Mouse (Mus musculus): ENCODE results near the gene Kcnma1. TPM values are rescaled to one million over a fixed set of nuclear protein-coding genes. Genes with fewer than 3 reads are reported as not detected.

The Kcnma1 gene
- polyA plus RNA-seq, 1 experiment from 2014 or later, result 0.31 TPM

DNA sequence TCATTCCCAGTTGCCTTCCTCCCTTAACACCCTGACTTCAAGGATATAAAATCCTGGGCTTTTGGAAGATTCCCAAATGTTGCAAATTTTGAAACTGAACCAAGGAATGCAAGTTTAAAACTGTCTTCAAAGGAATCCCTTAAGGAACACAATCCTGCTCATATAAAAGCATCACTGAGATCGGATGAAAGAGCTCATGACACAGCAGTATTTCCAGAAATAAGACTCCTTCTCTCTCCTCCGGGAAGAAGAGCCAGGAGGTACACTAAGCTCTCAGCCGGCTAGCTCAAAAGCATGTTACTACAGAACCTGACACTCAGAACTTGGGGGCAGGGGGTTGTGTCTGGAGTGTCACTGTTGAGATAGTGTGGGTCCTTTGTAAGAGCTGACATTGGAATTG is 325.8 kb downstream of the Kcnma1 start:
- H3K27ac ChIP-seq (replicated peaks in 1 of 2; ENCODE audit: control insufficient read depth in 1 of 2, insufficient read depth in 1 of 2, low read depth in 2 of 2, low read length in 2 of 2), result no peak overlapping the region
- no peak overlapping the region for H3K9ac ChIP-seq (ENCODE audit: low read length)
- no peak overlapping the region for H3K4me3 ChIP-seq (ENCODE audit: control insufficient read depth in 1 of 2, insufficient read depth in 1 of 2, low read depth in 1 of 2, low read length in 2 of 2)
- WGBS, result 66% methylated on average over 3 of the region's 3 CpGs
- H3K36me3 ChIP-seq (ENCODE audit: control insufficient read depth, insufficient read depth, low read length), result no peaks in the 10 kb centered on the region
- H3K4me2 ChIP-seq (ENCODE audit: low read length), result no peak overlapping the region
- peaks cover 95% of the 10 kb centered on the region for H3K27me3 ChIP-seq (ENCODE audit: control insufficient read depth, insufficient read depth, low read length)
- no peaks in the 10 kb centered on the region for H3K9me3 ChIP-seq (ENCODE audit: control insufficient read depth, low read length)
- H3K4me1 ChIP-seq (ENCODE audit: control insufficient read depth in 2 of 2, insufficient read depth in 2 of 2, low read length in 2 of 2), result no peaks in the 10 kb centered on the region
- no peak for ATAC-seq (ENCODE audit: insufficient number of reproducible peaks, insufficient read depth, low FRiP score, low read depth)

DNA sequence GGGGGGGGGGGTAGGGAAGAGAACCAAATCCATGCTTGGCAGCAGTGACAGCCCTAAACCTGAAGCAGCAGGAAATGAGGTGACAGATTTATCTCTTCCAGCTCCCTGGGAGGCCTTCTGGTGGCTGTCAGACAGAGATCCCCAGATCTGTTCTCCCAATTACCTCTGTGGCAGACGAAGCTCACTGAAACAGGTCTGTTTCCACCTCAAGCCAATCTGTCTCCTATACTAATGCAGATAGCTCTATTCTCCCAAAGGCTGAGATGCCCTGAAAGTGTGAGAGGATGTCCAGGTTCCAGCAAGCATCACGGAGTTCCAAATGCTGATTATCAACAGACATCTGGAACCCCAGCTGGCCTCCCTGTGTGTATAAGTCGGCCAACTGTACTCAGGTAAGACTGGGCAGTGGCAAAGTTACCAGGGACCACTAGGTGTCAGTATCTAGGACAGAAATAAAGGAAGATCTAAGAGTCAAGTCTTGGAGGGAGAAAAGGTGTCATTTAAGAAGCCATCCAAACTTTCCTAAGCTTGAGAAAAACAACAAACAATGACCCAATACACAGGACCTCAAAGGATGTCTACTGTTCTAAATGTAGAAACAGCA is 329.7 kb downstream of the Kcnma1 start:
- 19% methylated on average over 3 of the region's 3 CpGs for WGBS
- Histone ChIP-seq H3K36me3 (ENCODE audit: control insufficient read depth, insufficient read depth, low read length) (no peaks in the 10 kb centered on the region), H3K27me3 (ENCODE audit: control insufficient read depth, insufficient read depth, low read length) (peaks cover 86% of the 10 kb centered on the region), H3K4me2 (ENCODE audit: low read length) (no peak overlapping the region), H3K9me3 (ENCODE audit: control insufficient read depth, low read length) (0 out of 2 replicates have a peak, but pooled peaks cover under 1% of the 10 kb centered on the region), H3K4me1 (ENCODE audit: control insufficient read depth in 2 of 2, insufficient read depth in 2 of 2, low read length in 2 of 2) (peaks cover 0 to 8% of the 10 kb centered on the region in 2 experiments; a peak in 1 of 4 replicates), H3K27ac (replicated peaks in 1 of 2; ENCODE audit: control insufficient read depth in 1 of 2, insufficient read depth in 1 of 2, low read depth in 2 of 2, low read length in 2 of 2) (no peak overlapping the region), H3K4me3 (ENCODE audit: control insufficient read depth in 1 of 2, insufficient read depth in 1 of 2, low read depth in 1 of 2, low read length in 2 of 2) (no peak overlapping the region), H3K9ac (ENCODE audit: low read length) (no peak overlapping the region)
- no peak for ATAC-seq (ENCODE audit: insufficient number of reproducible peaks, insufficient read depth, low FRiP score, low read depth)

DNA sequence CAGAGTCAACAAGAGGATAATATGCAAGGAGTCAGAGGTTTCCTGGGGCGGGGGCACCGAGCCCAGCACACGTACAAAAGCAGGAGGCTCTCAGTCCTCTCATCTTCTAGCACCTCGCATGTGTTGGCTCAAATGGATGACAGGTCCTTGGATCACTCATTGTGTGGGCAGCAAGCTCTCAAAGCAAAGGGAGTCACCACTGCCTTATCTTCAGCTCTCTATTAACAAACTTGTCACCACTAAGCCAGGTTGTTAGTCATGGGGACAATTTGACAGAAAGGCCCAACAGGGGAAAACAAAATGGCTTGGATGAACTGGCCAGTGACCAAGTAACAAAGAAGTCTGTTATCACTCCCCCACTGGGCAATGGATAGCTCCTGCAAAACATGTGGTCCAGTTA is 331.5 kb downstream of the Kcnma1 start:
- peaks cover 86% of the 10 kb centered on the region for H3K27me3 ChIP-seq (ENCODE audit: control insufficient read depth, insufficient read depth, low read length)
- H3K4me1 ChIP-seq (ENCODE audit: control insufficient read depth in 2 of 2, insufficient read depth in 2 of 2, low read length in 2 of 2), result peaks cover 0 to 8% of the 10 kb centered on the region in 2 experiments; a peak in 1 of 4 replicates
- no peak overlapping the region for H3K27ac ChIP-seq (replicated peaks in 1 of 2; ENCODE audit: control insufficient read depth in 1 of 2, insufficient read depth in 1 of 2, low read depth in 2 of 2, low read length in 2 of 2)
- H3K4me3 ChIP-seq (ENCODE audit: control insufficient read depth in 1 of 2, insufficient read depth in 1 of 2, low read depth in 1 of 2, low read length in 2 of 2), result no peak overlapping the region
- peak; percentile 78 for ATAC-seq (ENCODE audit: insufficient number of reproducible peaks, insufficient read depth, low FRiP score, low read depth)
- no peak overlapping the region for H3K4me2 ChIP-seq (ENCODE audit: low read length)
- H3K9ac ChIP-seq (ENCODE audit: low read length), result no peak overlapping the region
- no peaks in the 10 kb centered on the region for H3K36me3 ChIP-seq (ENCODE audit: control insufficient read depth, insufficient read depth, low read length)
- 5% methylated on average over 4 of the region's 4 CpGs for WGBS
- 0 out of 2 replicates have a peak, but pooled peaks cover 3% of the 10 kb centered on the region for H3K9me3 ChIP-seq (ENCODE audit: control insufficient read depth, low read length)

DNA sequence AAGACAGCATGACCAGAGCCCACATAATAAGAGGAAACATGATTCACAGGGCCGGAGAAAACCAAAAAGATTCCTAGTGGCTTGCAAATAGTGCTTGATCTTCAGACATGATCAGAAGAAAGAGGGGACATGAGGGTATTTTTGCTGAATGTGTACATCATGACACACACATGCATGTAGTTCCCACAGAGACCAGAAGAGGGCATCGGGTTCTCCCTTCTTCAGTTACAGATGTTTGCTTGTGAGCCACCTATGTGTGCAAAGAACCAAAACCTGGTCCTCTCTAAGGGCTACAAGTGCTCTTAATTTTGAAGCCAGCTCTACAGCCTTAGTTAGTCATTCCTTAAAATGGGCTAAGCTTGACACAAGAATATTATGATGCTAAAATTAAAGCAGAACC is 334.9 kb downstream of the Kcnma1 start:
- 64% methylated on average over 2 of the region's 2 CpGs for WGBS
- peaks cover 87% of the 10 kb centered on the region for H3K27me3 ChIP-seq (ENCODE audit: control insufficient read depth, insufficient read depth, low read length)
- no peak for ATAC-seq (ENCODE audit: insufficient number of reproducible peaks, insufficient read depth, low FRiP score, low read depth)

DNA sequence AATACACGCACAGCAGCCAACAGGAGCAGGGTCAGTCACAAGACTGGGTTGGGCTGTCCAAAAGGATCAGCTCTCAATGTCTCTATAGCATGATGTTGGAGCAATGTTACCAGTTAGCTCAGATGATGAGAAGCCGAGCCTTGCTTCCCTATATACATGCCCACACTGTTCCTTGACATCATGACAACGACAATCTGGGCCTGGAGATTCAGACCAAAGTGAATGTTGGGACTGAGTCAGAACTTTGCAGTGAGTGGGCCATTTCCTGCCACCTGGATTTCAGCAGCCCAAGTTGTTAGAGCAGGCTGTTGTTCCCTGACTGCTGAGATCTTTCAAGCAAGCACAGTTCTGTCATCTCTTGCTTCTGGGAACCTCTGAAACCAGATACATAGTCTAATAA is 347.9 kb downstream of the Kcnma1 start:
- Histone ChIP-seq H3K4me1 (ENCODE audit: control insufficient read depth in 2 of 2, insufficient read depth in 2 of 2, low read length in 2 of 2) (no peaks in the 10 kb centered on the region), H3K4me2 (ENCODE audit: low read length) (no peak overlapping the region), H3K9me3 (ENCODE audit: control insufficient read depth, low read length) (peaks cover 9% of the 10 kb centered on the region), H3K9ac (ENCODE audit: low read length) (no peak overlapping the region), H3K27ac (replicated peaks in 1 of 2; ENCODE audit: control insufficient read depth in 1 of 2, insufficient read depth in 1 of 2, low read depth in 2 of 2, low read length in 2 of 2) (no peak overlapping the region), H3K27me3 (ENCODE audit: control insufficient read depth, insufficient read depth, low read length) (peaks cover 42% of the 10 kb centered on the region), H3K36me3 (ENCODE audit: control insufficient read depth, insufficient read depth, low read length) (no peaks in the 10 kb centered on the region), H3K4me3 (ENCODE audit: control insufficient read depth in 1 of 2, insufficient read depth in 1 of 2, low read depth in 1 of 2, low read length in 2 of 2) (no peak overlapping the region)
- 78% methylated on average over 3 of the region's 3 CpGs for WGBS
- no peak for ATAC-seq (ENCODE audit: insufficient number of reproducible peaks, insufficient read depth, low FRiP score, low read depth)

More for the DNA sequence above, 334.9 kb downstream of the Kcnma1 start:
- Histone ChIP-seq H3K9ac (ENCODE audit: low read length) (no peak overlapping the region), H3K27ac (replicated peaks in 1 of 2; ENCODE audit: control insufficient read depth in 1 of 2, insufficient read depth in 1 of 2, low read depth in 2 of 2, low read length in 2 of 2) (no peak overlapping the region), H3K9me3 (ENCODE audit: control insufficient read depth, low read length) (0 out of 2 replicates have a peak, but pooled peaks cover 3% of the 10 kb centered on the region), H3K36me3 (ENCODE audit: control insufficient read depth, insufficient read depth, low read length) (no peaks in the 10 kb centered on the region), H3K4me3 (ENCODE audit: control insufficient read depth in 1 of 2, insufficient read depth in 1 of 2, low read depth in 1 of 2, low read length in 2 of 2) (no peak overlapping the region), H3K4me1 (ENCODE audit: control insufficient read depth in 2 of 2, insufficient read depth in 2 of 2, low read length in 2 of 2) (peaks cover 0 to 8% of the 10 kb centered on the region in 2 experiments; a peak in 1 of 4 replicates), H3K4me2 (ENCODE audit: low read length) (no peak overlapping the region)

DNA sequence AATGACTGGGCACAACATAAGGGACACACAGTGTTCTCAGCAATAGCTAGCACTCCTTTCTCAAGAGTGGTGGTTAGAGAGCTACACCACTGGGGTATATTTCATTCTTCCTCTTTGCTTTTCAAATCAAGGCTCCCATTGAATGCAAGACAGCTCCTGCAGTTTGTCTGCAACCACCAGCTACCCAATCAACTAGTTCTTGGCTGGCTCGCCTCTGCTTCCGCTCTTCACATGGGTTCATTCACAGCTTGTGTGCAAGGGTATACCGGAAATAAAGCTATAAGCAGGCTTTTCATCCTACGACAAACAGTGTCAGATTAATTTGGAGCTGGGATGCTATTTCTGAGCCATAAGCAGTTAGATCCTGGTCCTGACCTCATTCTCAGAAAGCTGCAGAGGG is 362.6 kb downstream of the Kcnma1 start:
- H3K27me3 ChIP-seq (ENCODE audit: control insufficient read depth, insufficient read depth, low read length), result peaks cover 13% of the 10 kb centered on the region
- H3K4me1 ChIP-seq (ENCODE audit: control insufficient read depth in 2 of 2, insufficient read depth in 2 of 2, low read length in 2 of 2), result no peaks in the 10 kb centered on the region

DNA sequence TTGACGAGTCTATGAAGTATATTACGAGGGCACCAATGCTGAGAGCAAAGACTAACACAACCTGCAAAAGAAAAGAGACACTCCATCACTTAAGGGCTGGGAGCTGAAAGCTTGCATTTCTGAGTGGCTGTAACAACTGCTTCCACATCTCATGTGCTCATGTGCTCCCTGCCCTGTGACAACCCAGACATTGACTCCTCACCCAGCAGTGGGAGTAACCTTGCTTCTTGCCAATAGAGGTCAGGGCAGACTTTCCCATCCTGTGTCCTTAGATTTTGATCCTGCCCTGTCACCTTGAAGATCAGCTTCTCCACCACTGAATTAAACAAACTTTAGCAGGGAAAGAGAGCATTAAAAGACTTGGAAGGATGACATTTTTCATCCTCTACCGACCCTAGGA is 364.2 kb downstream of the Kcnma1 start:
- Histone ChIP-seq H3K36me3 (ENCODE audit: control insufficient read depth, insufficient read depth, low read length) (no peaks in the 10 kb centered on the region), H3K9ac (ENCODE audit: low read length) (no peak overlapping the region), H3K27ac (replicated peaks in 1 of 2; ENCODE audit: control insufficient read depth in 1 of 2, insufficient read depth in 1 of 2, low read depth in 2 of 2, low read length in 2 of 2) (no peak overlapping the region), H3K4me3 (ENCODE audit: control insufficient read depth in 1 of 2, insufficient read depth in 1 of 2, low read depth in 1 of 2, low read length in 2 of 2) (no peak overlapping the region), H3K4me2 (ENCODE audit: low read length) (no peak overlapping the region), H3K9me3 (ENCODE audit: control insufficient read depth, low read length) (no peaks in the 10 kb centered on the region), H3K27me3 (ENCODE audit: control insufficient read depth, insufficient read depth, low read length) (peaks cover 19% of the 10 kb centered on the region), H3K4me1 (ENCODE audit: control insufficient read depth in 2 of 2, insufficient read depth in 2 of 2, low read length in 2 of 2) (no peaks in the 10 kb centered on the region)
- ATAC-seq (ENCODE audit: insufficient number of reproducible peaks, insufficient read depth, low FRiP score, low read depth), result no peak
- 78% methylated on average over 3 of the region's 3 CpGs for WGBS

More for the DNA sequence above, 362.6 kb downstream of the Kcnma1 start:
- Histone ChIP-seq H3K27ac (replicated peaks in 1 of 2; ENCODE audit: control insufficient read depth in 1 of 2, insufficient read depth in 1 of 2, low read depth in 2 of 2, low read length in 2 of 2) (no peak overlapping the region), H3K4me2 (ENCODE audit: low read length) (no peak overlapping the region), H3K36me3 (ENCODE audit: control insufficient read depth, insufficient read depth, low read length) (no peaks in the 10 kb centered on the region), H3K4me3 (ENCODE audit: control insufficient read depth in 1 of 2, insufficient read depth in 1 of 2, low read depth in 1 of 2, low read length in 2 of 2) (no peak overlapping the region), H3K9ac (ENCODE audit: low read length) (no peak overlapping the region), H3K9me3 (ENCODE audit: control insufficient read depth, low read length) (no peaks in the 10 kb centered on the region)
- WGBS, result 65% methylated on average over 4 of the region's 4 CpGs
- ATAC-seq (ENCODE audit: insufficient number of reproducible peaks, insufficient read depth, low FRiP score, low read depth), result no peak
